Mouse (Mus musculus) cerebellum, adult 2 months (tissue): ENCODE measurements around the gene 1700030K09Rik. TPM values are rescaled to one million over a fixed set of nuclear protein-coding genes. Genes with fewer than 3 reads are reported as not detected.

ENCODE experiments used
- DNase-seq, 2 experiments: peaks; one replicate each; pipeline ENCODE4 v3.0.0; 2021
- H3K27ac ChIP-seq: fragments of 200-500 bp; 2 replicates; pipeline ENCODE4 v1.5.1; 2012; ENCODE audit warnings: low read length, control low read depth, inconsistent platforms; ENCODE audit not compliant: insufficient read depth
- H3K27me3 ChIP-seq: fragments of 200-500 bp; 2 replicates; pipeline ENCODE4 v1.6.1; 2012; ENCODE audit warnings: inconsistent platforms, mild to moderate bottlenecking, low read length, moderate library complexity; ENCODE audit not compliant: control insufficient read depth, insufficient read depth
- H3K4me1 ChIP-seq: fragments of 200-500 bp; 2 replicates; pipeline ENCODE4 v1.6.1; 2011; ENCODE audit warnings: low read length; ENCODE audit not compliant: control insufficient read depth, insufficient read depth
- H3K4me3 ChIP-seq: fragments of 200-500 bp; replicated peaks from 2 replicates; pipeline ENCODE3; 2011; ENCODE audit warnings: mild to moderate bottlenecking, low read depth, low read length, control low read depth; ENCODE audit not compliant: insufficient read depth
- CTCF ChIP-seq: fragments of 200-500 bp; IDR thresholded peaks from 2 replicates; pipeline ENCODE4 v1.5.1; 2011; ENCODE audit warnings: low read depth, mild to moderate bottlenecking, control low read depth, low read length, moderate library complexity, borderline replicate concordance; ENCODE audit not compliant: insufficient read depth
- POLR2A ChIP-seq: fragments of 200-500 bp; IDR thresholded peaks from 2 replicates; pipeline ENCODE4 v1.6.1; 2011; ENCODE audit warnings: low read length, control low read depth, borderline replicate concordance; ENCODE audit not compliant: insufficient read depth
- WGBS: fragments of 180-500 bp; shearing (Covaris S2); methylation state at CpG from one replicate; pipeline ENCODE4 v1.1.7; 2018; 5-methylcytosine and 5-hydroxymethylcytosine counted together
- polyA plus RNA-seq: library from polyadenylated mRNA; depleted of rRNA; stranded (reverse); fragments of >200 nt; gene quantifications from 2 replicates; pipeline ENCODE4 v1.2.3, GENCODE M21; 2012

1700030K09Rik gene
- polyA plus RNA-seq, 1 experiment, result 8.5 TPM

DNA sequence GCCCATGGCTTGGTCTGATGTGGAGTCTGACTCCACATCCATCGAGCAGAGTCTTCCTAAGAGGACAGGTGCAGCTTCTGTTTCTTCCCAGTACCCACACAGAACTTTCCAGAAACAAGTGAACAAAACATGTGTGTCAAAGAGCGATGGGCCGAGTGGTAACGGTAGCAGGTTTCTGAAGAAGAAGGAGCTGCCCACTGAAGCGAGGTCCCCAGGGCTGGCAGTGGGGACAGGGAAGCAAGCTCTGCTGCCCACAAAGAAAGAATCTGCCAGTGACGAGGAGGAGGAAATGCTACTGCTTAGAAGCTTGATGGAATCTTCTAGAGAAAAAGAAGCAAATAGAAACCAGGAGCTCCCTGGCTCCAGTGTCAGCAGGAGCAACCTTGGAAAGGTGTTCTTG lies 1.4 kb downstream of the 1700030K09Rik start:
- no peak for DNase-seq

DNA sequence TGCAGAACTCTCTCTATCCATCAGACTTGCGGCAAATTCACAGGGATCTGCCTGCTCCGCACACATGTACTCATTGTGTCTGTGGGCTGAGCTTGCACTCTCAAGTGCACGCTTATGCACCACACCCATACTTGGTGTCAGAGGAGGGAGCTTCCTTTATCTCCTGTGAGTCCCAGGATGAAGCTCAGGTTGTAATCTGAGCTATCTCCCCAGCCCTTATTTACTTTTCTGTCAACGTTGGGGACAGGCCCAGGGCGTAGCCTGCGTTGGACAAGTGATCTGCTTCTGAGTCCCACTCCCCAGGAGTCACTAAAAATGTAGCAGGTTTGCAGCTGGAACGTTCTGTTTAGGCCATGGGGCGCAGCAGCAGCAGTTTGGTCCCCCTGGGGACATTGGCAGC lies 7.8 kb downstream of the 1700030K09Rik start:
- DNase-seq, result no peak
- WGBS, result 90% methylated on average over 8 of the region's 8 CpGs
- TF ChIP-seq CTCF (no peak), POLR2A (no peak)
- H3K4me1 ChIP-seq, result no peaks in the 10 kb centered on the region
- no peaks in the 10 kb centered on the region for H3K27me3 ChIP-seq
- no peak overlapping the region for H3K27ac ChIP-seq
- no peak overlapping the region for H3K4me3 ChIP-seq

More for the DNA sequence above, 1.4 kb downstream of the 1700030K09Rik start:
- 81% methylated on average over 6 of the region's 6 CpGs for WGBS
- no peaks in the 10 kb centered on the region for H3K27me3 ChIP-seq
- no peaks in the 10 kb centered on the region for H3K4me1 ChIP-seq
- no peak for TF ChIP-seq CTCF
- TF ChIP-seq POLR2A, result no peak
- no peak overlapping the region for H3K27ac ChIP-seq
- no peak overlapping the region for H3K4me3 ChIP-seq

DNA sequence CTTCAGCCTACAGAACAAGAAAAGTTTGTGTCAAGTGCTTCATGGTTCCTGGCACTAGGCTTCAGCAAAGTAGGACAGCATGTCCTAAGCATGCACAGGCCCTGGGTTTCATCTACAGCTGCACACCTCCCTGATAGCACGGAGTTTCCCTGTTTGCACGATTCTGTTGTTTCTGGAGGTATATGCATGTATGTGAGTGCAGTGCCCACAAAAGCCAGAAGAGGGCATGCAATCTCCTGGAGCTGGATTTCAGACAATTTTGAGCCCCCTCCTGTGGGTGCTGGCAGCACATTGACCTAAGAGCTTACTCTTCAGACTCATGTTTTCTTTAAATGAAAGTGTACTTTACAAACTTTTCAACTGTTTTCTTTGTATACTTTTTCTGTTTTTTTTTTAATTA lies 10.2 kb downstream of the 1700030K09Rik start:
- Histone ChIP-seq H3K27ac (no peak overlapping the region), H3K27me3 (no peaks in the 10 kb centered on the region), H3K4me1 (no peaks in the 10 kb centered on the region), H3K4me3 (no peak overlapping the region)
- 98% methylated on average over 2 of the region's 2 CpGs for WGBS
- no peak for DNase-seq
- TF ChIP-seq POLR2A (no peak), CTCF (no peak)

DNA sequence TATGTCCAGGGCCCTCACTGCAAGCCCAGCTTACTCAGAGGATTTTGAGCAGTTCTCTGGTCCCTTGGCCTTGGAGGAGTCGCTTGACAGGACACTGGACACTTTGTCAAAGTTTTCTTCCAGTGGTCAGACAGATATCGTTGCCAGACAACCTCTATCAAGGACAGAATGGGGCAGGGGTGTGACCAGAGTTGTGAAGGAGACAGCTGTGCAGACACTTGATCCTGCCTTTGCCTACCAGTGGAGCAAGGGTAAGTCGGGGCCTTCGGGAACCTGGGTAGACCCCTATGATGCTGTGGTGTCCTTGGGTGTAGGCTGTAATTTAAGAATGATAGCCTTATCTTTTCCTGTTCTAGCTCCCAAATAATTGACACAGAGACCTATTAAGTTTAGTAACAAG lies 11.6 kb downstream of the 1700030K09Rik start:
- Histone ChIP-seq H3K27me3 (no peaks in the 10 kb centered on the region), H3K4me1 (no peaks in the 10 kb centered on the region), H3K27ac (no peak overlapping the region), H3K4me3 (no peak overlapping the region)
- WGBS, result 87% methylated on average over 4 of the region's 4 CpGs
- no peak for TF ChIP-seq CTCF
- TF ChIP-seq POLR2A, result no peak
- no peak for DNase-seq

DNA sequence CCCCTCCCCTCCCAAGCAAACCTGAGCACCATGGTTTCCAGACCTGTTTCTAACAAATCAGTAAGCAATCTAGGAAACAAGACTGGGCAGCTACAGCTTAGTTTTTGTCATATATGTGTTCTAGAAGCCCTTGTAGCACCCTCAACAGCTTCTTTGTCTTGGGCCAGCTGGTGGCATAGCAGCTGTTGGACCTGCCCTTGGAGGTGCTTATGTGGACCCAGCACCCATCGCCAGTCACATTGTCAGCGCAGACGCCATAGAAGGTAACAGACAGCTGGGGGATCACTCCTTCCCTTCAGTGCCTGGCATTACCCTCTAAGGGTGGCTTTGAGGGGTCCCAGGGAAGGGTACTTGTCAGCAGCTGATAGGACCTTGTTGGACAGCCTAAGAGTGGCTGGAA lies 14.1 kb downstream of the 1700030K09Rik start:
- Histone ChIP-seq H3K4me3 (no peak overlapping the region), H3K27me3 (no peaks in the 10 kb centered on the region), H3K27ac (no peak overlapping the region), H3K4me1 (no peaks in the 10 kb centered on the region)
- DNase-seq, result no peak
- no peak for TF ChIP-seq POLR2A
- no peak for TF ChIP-seq CTCF
- WGBS, result 90% methylated on average over 3 of the region's 3 CpGs

GRCm38 (mm10) chr8:72458457-72458856 lies 14.8 kb downstream of the 1700030K09Rik start:
- 76% methylated on average over 6 of the region's 6 CpGs for WGBS
- no peak overlapping the region for H3K27ac ChIP-seq
- no peak overlapping the region for H3K4me3 ChIP-seq
- H3K27me3 ChIP-seq, result no peaks in the 10 kb centered on the region
- no peak for TF ChIP-seq CTCF
- no peak for TF ChIP-seq POLR2A
- DNase-seq, result no peak
- H3K4me1 ChIP-seq, result no peaks in the 10 kb centered on the region

DNA sequence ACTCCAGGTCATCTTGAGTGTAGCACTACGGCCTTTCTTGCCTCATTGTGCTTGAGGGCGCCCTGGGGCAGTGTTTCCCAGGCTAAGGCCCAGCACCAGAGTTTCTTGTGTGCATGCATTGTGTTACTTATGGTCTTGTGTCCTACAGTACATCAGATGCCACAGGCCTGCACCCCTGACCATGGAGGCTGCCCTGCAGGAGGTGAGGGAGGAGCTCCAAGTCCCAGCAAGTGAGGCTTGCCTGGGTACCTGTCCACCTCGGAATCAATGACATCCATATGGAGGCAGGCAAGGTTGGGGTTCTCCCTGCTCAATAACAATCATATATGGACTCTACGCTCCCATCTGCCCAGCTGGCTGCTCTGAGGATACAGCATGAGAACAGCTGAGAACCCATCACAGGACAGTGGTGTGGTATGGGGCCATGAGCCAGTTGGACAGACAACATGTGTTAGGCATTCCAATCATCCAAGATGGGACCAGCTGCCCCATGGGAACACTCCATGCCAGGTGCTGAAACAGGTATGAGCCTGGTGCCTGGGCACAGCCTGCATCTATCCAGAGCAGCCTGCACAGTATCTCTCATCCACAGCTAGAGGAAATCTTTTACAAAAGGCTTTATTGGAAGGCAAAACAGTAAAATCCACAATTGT lies 16.3 kb downstream of the 1700030K09Rik start:
- TF ChIP-seq POLR2A, result no peak
- 87% methylated on average over 4 of the region's 4 CpGs for WGBS
- Histone ChIP-seq H3K4me1 (no peaks in the 10 kb centered on the region), H3K27me3 (no peaks in the 10 kb centered on the region), H3K27ac (no peak overlapping the region), H3K4me3 (no peak overlapping the region)
- no peak for DNase-seq

DNA sequence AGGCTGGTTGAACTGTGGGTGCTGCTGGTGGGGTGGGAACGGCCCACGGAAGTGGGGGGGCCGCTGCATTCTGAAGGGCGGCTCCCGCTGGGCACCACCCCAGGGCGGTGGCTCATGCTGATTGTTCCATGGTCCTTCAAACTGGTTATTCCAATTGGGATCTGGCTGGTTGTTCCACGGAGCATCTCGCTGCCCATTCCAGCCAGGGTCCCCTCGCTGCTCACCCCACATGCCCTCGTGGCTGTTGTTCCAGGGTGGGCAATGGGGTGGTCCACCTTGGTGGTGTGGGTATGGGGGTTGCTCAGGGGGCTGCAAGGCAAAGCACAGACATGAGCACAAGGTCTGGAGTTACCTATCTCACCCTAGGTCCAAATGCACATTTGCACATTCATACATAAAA lies 20.5 kb downstream of the 1700030K09Rik start:
- no peak overlapping the region for H3K4me3 ChIP-seq
- 93% methylated on average over 10 of the region's 10 CpGs for WGBS
- TF ChIP-seq POLR2A (no peak), CTCF (no peak)

More for the DNA sequence above, 20.5 kb downstream of the 1700030K09Rik start:
- Histone ChIP-seq H3K4me1 (no peaks in the 10 kb centered on the region), H3K27me3 (no peaks in the 10 kb centered on the region), H3K27ac (no peak overlapping the region)
- DNase-seq, result no peak
